Mouse (Mus musculus): ENCODE measurements at regions not wholly inside any gene's neighbourhood (a gene's known extent, or its start where the extent isn't known, plus 50 kb on each side); places are given as distances from the start of the nearest gene placed in this dataset.

- H3K4me1 ChIP-seq (ENCODE audit: control insufficient read depth, insufficient read depth, low read length), result no peaks in the 10 kb centered on the region
- TF ChIP-seq CTCF (IDR thresholded peaks at IDR 0.05; ENCODE audit: insufficient read depth, low read depth, low read length) (no peak), POLR2A (IDR thresholded peaks at IDR 0.05; ENCODE audit: insufficient read depth, low read depth, low read length) (no peak)
- WGBS, result 97% methylated on average over 1 of the region's 1 CpGs
- H3K27ac ChIP-seq (ENCODE audit: insufficient read depth, low read depth, low read length), result no peak overlapping the region
- H3K4me3 ChIP-seq (ENCODE audit: insufficient read depth, low read depth, low read length), result no peak overlapping the region
Observed at GRCm38 (mm10) chr3:21859436-21859835, 217.0 kb upstream of the Tbl1xr1 start.

- Histone ChIP-seq H3K27ac (ENCODE audit: insufficient read depth, low read depth, low read length) (no peak overlapping the region), H3K4me1 (ENCODE audit: control insufficient read depth, insufficient read depth, low read length) (no peaks in the 10 kb centered on the region), H3K4me3 (ENCODE audit: insufficient read depth, low read depth, low read length) (no peak overlapping the region)
- WGBS, result 61% methylated on average over 4 of the region's 4 CpGs
- TF ChIP-seq POLR2A (IDR thresholded peaks at IDR 0.05; ENCODE audit: insufficient read depth, low read depth, low read length) (no peak), CTCF (IDR thresholded peaks at IDR 0.05; ENCODE audit: insufficient read depth, low read depth, low read length) (no peak)
Observed at GRCm38 (mm10) chr3:21860915-21861635, 215.4 kb upstream of the Tbl1xr1 start.

- Histone ChIP-seq H3K4me1 (ENCODE audit: control insufficient read depth, insufficient read depth, low read length) (no peaks in the 10 kb centered on the region), H3K4me3 (ENCODE audit: insufficient read depth, low read depth, low read length) (no peak overlapping the region), H3K27ac (ENCODE audit: insufficient read depth, low read depth, low read length) (no peak overlapping the region)
- no peak for TF ChIP-seq CTCF (IDR thresholded peaks at IDR 0.05; ENCODE audit: insufficient read depth, low read depth, low read length)
- TF ChIP-seq POLR2A (IDR thresholded peaks at IDR 0.05; ENCODE audit: insufficient read depth, low read depth, low read length), result no peak
- WGBS, result 95% methylated on average over 4 of the region's 4 CpGs
Observed at GRCm38 (mm10) chr3:21861636-21861970, 214.8 kb upstream of the Tbl1xr1 start.

GRCm38 (mm10) chr3:21864391-21864790 is 212.1 kb upstream of the Tbl1xr1 start:
- 70% methylated on average over 5 of the region's 5 CpGs for WGBS

GRCm38 (mm10) chr3:21865856-21866255 is 210.6 kb upstream of the Tbl1xr1 start:
- Histone ChIP-seq H3K4me1 (ENCODE audit: control insufficient read depth, insufficient read depth, low read length) (no peaks in the 10 kb centered on the region), H3K27ac (ENCODE audit: insufficient read depth, low read depth, low read length) (no peak overlapping the region), H3K4me3 (ENCODE audit: insufficient read depth, low read depth, low read length) (no peak overlapping the region)
- WGBS, result 100% methylated on average over 1 of the region's 1 CpGs
- TF ChIP-seq CTCF (IDR thresholded peaks at IDR 0.05; ENCODE audit: insufficient read depth, low read depth, low read length) (no peak), POLR2A (IDR thresholded peaks at IDR 0.05; ENCODE audit: insufficient read depth, low read depth, low read length) (no peak)

More at GRCm38 (mm10) chr3:21864391-21864790, 212.1 kb upstream of the Tbl1xr1 start:
- Histone ChIP-seq H3K4me1 (ENCODE audit: control insufficient read depth, insufficient read depth, low read length) (no peaks in the 10 kb centered on the region), H3K27ac (ENCODE audit: insufficient read depth, low read depth, low read length) (no peak overlapping the region), H3K4me3 (ENCODE audit: insufficient read depth, low read depth, low read length) (no peak overlapping the region)
- TF ChIP-seq CTCF (IDR thresholded peaks at IDR 0.05; ENCODE audit: insufficient read depth, low read depth, low read length) (no peak), POLR2A (IDR thresholded peaks at IDR 0.05; ENCODE audit: insufficient read depth, low read depth, low read length) (no peak)

- no peak overlapping the region for H3K27ac ChIP-seq (ENCODE audit: insufficient read depth, low read depth, low read length)
- TF ChIP-seq POLR2A (IDR thresholded peaks at IDR 0.05; ENCODE audit: insufficient read depth, low read depth, low read length), result no peak
- TF ChIP-seq CTCF (IDR thresholded peaks at IDR 0.05; ENCODE audit: insufficient read depth, low read depth, low read length), result no peak
- no peak overlapping the region for H3K4me3 ChIP-seq (ENCODE audit: insufficient read depth, low read depth, low read length)
- 86% methylated on average over 2 of the region's 2 CpGs for WGBS
- no peaks in the 10 kb centered on the region for H3K4me1 ChIP-seq (ENCODE audit: control insufficient read depth, insufficient read depth, low read length)
Observed at GRCm38 (mm10) chr3:21878396-21878795, 198.1 kb upstream of the Tbl1xr1 start.

GRCm38 (mm10) chr3:21884216-21884615 is 192.2 kb upstream of the Tbl1xr1 start:
- WGBS, result 93% methylated on average over 3 of the region's 3 CpGs
- Histone ChIP-seq H3K4me1 (ENCODE audit: control insufficient read depth, insufficient read depth, low read length) (no peaks in the 10 kb centered on the region), H3K4me3 (ENCODE audit: insufficient read depth, low read depth, low read length) (no peak overlapping the region), H3K27ac (ENCODE audit: insufficient read depth, low read depth, low read length) (no peak overlapping the region)
- TF ChIP-seq CTCF (IDR thresholded peaks at IDR 0.05; ENCODE audit: insufficient read depth, low read depth, low read length) (no peak), POLR2A (IDR thresholded peaks at IDR 0.05; ENCODE audit: insufficient read depth, low read depth, low read length) (no peak)

GRCm38 (mm10) chr3:21888710-21889109 is 187.7 kb upstream of the Tbl1xr1 start:
- 98% methylated on average over 3 of the region's 3 CpGs for WGBS
- Histone ChIP-seq H3K27ac (ENCODE audit: insufficient read depth, low read depth, low read length) (no peak overlapping the region), H3K4me1 (ENCODE audit: control insufficient read depth, insufficient read depth, low read length) (peaks cover 3% of the 10 kb centered on the region; the same call in 1 of the 2 replicates), H3K4me3 (ENCODE audit: insufficient read depth, low read depth, low read length) (no peak overlapping the region)
- TF ChIP-seq CTCF (IDR thresholded peaks at IDR 0.05; ENCODE audit: insufficient read depth, low read depth, low read length), result no peak
- TF ChIP-seq POLR2A (IDR thresholded peaks at IDR 0.05; ENCODE audit: insufficient read depth, low read depth, low read length), result no peak

- no peak overlapping the region for H3K27ac ChIP-seq (ENCODE audit: insufficient read depth, low read depth, low read length)
- TF ChIP-seq CTCF (IDR thresholded peaks at IDR 0.05; ENCODE audit: insufficient read depth, low read depth, low read length), result no peak
- TF ChIP-seq POLR2A (IDR thresholded peaks at IDR 0.05; ENCODE audit: insufficient read depth, low read depth, low read length), result no peak
- no peak overlapping the region for H3K4me3 ChIP-seq (ENCODE audit: insufficient read depth, low read depth, low read length)
- 32% methylated on average over 7 of the region's 7 CpGs for WGBS
- H3K4me1 ChIP-seq (ENCODE audit: control insufficient read depth, insufficient read depth, low read length), result peaks cover 3% of the 10 kb centered on the region; the same call in 1 of the 2 replicates
Observed at GRCm38 (mm10) chr3:21891819-21892480, 184.5 kb upstream of the Tbl1xr1 start.
